Mouse (Mus musculus): ENCODE data around the gene Smap1.

Gene Smap1

GRCm38 (mm10) chr1:23836630-23837029 lies 85.5 kb downstream of the Smap1 start:
- in situ Hi-C loops (cut with MboI), result no loop called here

GRCm38 (mm10) chr1:23834819-23835218 lies 87.3 kb downstream of the Smap1 start:
- in situ Hi-C loops (cut with MboI), result no loop called here

GRCm38 (mm10) chr1:23834246-23834645 lies 87.9 kb downstream of the Smap1 start:
- in situ Hi-C loops (cut with MboI), result no loop called here

GRCm38 (mm10) chr1:23826887-23827758 lies 95.0 kb downstream of the Smap1 start:
- in situ Hi-C loops (cut with MboI), result no loop called here

GRCm38 (mm10) chr1:23821615-23822014 lies 100.5 kb downstream of the Smap1 start:
- in situ Hi-C loops (cut with MboI), result no loop called here

- in situ Hi-C loops (cut with MboI), result no loop called here
Measured at GRCm38 (mm10) chr1:23798306-23798705, 123.8 kb downstream of the Smap1 start.

Data from mature B cell (primary cell).